Mouse (Mus musculus): ENCODE data around the gene Slc38a6. TPM values are rescaled to one million over a fixed set of nuclear protein-coding genes. Genes with fewer than 3 reads are reported as not detected.

The Slc38a6 gene
- polyA plus RNA-seq, 1 experiment from 2014 or later = 8.0 TPM

GRCm38 (mm10) chr12:73304636-73305035 lies 18.1 kb downstream of the Slc38a6 start:
- no peaks in the 10 kb centered on the region for H3K36me3 ChIP-seq (ENCODE audit: control insufficient read depth, insufficient read depth, low read length)
- no peak for ATAC-seq (ENCODE audit: low FRiP score)
- WGBS = 93% methylated on average over 4 of the region's 4 CpGs

GRCm38 (mm10) chr12:73307750-73308149 lies 21.2 kb downstream of the Slc38a6 start:
- Histone ChIP-seq H3K9ac (ENCODE audit: low read length) (no peak overlapping the region), H3K4me3 (ENCODE audit: low read depth, low read length) (no peak overlapping the region), H3K4me1 (ENCODE audit: control insufficient read depth, insufficient read depth, low read length) (no peaks in the 10 kb centered on the region), H3K27me3 (ENCODE audit: control insufficient read depth, insufficient read depth, low read length) (no peaks in the 10 kb centered on the region), H3K27ac (ENCODE audit: low read depth, low read length) (no peak overlapping the region), H3K9me3 (ENCODE audit: control insufficient read depth, low read length) (no peaks in the 10 kb centered on the region), H3K36me3 (ENCODE audit: control insufficient read depth, insufficient read depth, low read length) (no peaks in the 10 kb centered on the region), H3K4me2 (no peak overlapping the region)
- DNase-seq (ENCODE audit: low spot score, missing footprints) (no peak), ATAC-seq (ENCODE audit: low FRiP score) (no peak)
- WGBS = 94% methylated on average over 4 of the region's 4 CpGs

More at GRCm38 (mm10) chr12:73304636-73305035, 18.1 kb downstream of the Slc38a6 start:
- no peak overlapping the region for H3K4me3 ChIP-seq (ENCODE audit: low read depth, low read length)
- H3K27me3 ChIP-seq (ENCODE audit: control insufficient read depth, insufficient read depth, low read length) = no peaks in the 10 kb centered on the region
- no peaks in the 10 kb centered on the region for H3K4me1 ChIP-seq (ENCODE audit: control insufficient read depth, insufficient read depth, low read length)
- no peak overlapping the region for H3K27ac ChIP-seq (ENCODE audit: low read depth, low read length)
- no peak for DNase-seq (ENCODE audit: low spot score, missing footprints)
- no peaks in the 10 kb centered on the region for H3K9me3 ChIP-seq (ENCODE audit: control insufficient read depth, low read length)
- no peak overlapping the region for H3K9ac ChIP-seq (ENCODE audit: low read length)
- H3K4me2 ChIP-seq = no peak overlapping the region

GRCm38 (mm10) chr12:73308711-73309110 lies 22.1 kb downstream of the Slc38a6 start:
- no peak overlapping the region for H3K4me3 ChIP-seq (ENCODE audit: low read depth, low read length)
- DNase-seq (ENCODE audit: low spot score, missing footprints) (no peak), ATAC-seq (ENCODE audit: low FRiP score) (no peak)
- no peak overlapping the region for H3K9ac ChIP-seq (ENCODE audit: low read length)
- H3K4me1 ChIP-seq (ENCODE audit: control insufficient read depth, insufficient read depth, low read length) = no peaks in the 10 kb centered on the region
- H3K9me3 ChIP-seq (ENCODE audit: control insufficient read depth, low read length) = no peaks in the 10 kb centered on the region
- H3K27me3 ChIP-seq (ENCODE audit: control insufficient read depth, insufficient read depth, low read length) = no peaks in the 10 kb centered on the region
- no peaks in the 10 kb centered on the region for H3K36me3 ChIP-seq (ENCODE audit: control insufficient read depth, insufficient read depth, low read length)
- 95% methylated on average over 2 of the region's 2 CpGs for WGBS
- no peak overlapping the region for H3K4me2 ChIP-seq
- no peak overlapping the region for H3K27ac ChIP-seq (ENCODE audit: low read depth, low read length)

GRCm38 (mm10) chr12:73317706-73318686 lies 31.4 kb downstream of the Slc38a6 start:
- WGBS = 91% methylated on average over 7 of the region's 7 CpGs

GRCm38 (mm10) chr12:73324180-73324586 lies 37.6 kb downstream of the Slc38a6 start:
- Histone ChIP-seq H3K27me3 (ENCODE audit: control insufficient read depth, insufficient read depth, low read length) (no peaks in the 10 kb centered on the region), H3K4me1 (ENCODE audit: control insufficient read depth, insufficient read depth, low read length) (peaks cover 2% of the 10 kb centered on the region; the same call in 1 of the 2 replicates), H3K36me3 (ENCODE audit: control insufficient read depth, insufficient read depth, low read length) (no peaks in the 10 kb centered on the region), H3K9me3 (ENCODE audit: control insufficient read depth, low read length) (no peaks in the 10 kb centered on the region), H3K4me3 (ENCODE audit: low read depth, low read length) (no peak overlapping the region), H3K9ac (ENCODE audit: low read length) (no peak overlapping the region), H3K27ac (ENCODE audit: low read depth, low read length) (no peak overlapping the region), H3K4me2 (no peak overlapping the region)
- DNase-seq (ENCODE audit: low spot score, missing footprints) (no peak), ATAC-seq (ENCODE audit: low FRiP score) (no peak)
- WGBS = 93% methylated on average over 8 of the region's 8 CpGs

More at GRCm38 (mm10) chr12:73317706-73318686, 31.4 kb downstream of the Slc38a6 start:
- DNase-seq (ENCODE audit: low spot score, missing footprints) (no peak), ATAC-seq (ENCODE audit: low FRiP score) (no peak)
- no peak overlapping the region for H3K4me3 ChIP-seq (ENCODE audit: low read depth, low read length)
- no peak overlapping the region for H3K27ac ChIP-seq (ENCODE audit: low read depth, low read length)
- H3K4me1 ChIP-seq (ENCODE audit: control insufficient read depth, insufficient read depth, low read length) = peaks cover 2% of the 10 kb centered on the region; the same call in 1 of the 2 replicates
- H3K36me3 ChIP-seq (ENCODE audit: control insufficient read depth, insufficient read depth, low read length) = no peaks in the 10 kb centered on the region
- no peak overlapping the region for H3K4me2 ChIP-seq
- no peaks in the 10 kb centered on the region for H3K27me3 ChIP-seq (ENCODE audit: control insufficient read depth, insufficient read depth, low read length)
- no peaks in the 10 kb centered on the region for H3K9me3 ChIP-seq (ENCODE audit: control insufficient read depth, low read length)
- no peak overlapping the region for H3K9ac ChIP-seq (ENCODE audit: low read length)

GRCm38 (mm10) chr12:73324742-73325141 lies 38.2 kb downstream of the Slc38a6 start:
- no peak overlapping the region for H3K9ac ChIP-seq (ENCODE audit: low read length)
- DNase-seq (ENCODE audit: low spot score, missing footprints) = no peak
- no peaks in the 10 kb centered on the region for H3K9me3 ChIP-seq (ENCODE audit: control insufficient read depth, low read length)
- no peaks in the 10 kb centered on the region for H3K36me3 ChIP-seq (ENCODE audit: control insufficient read depth, insufficient read depth, low read length)
- no peak for ATAC-seq (ENCODE audit: low FRiP score)
- WGBS = 88% methylated on average over 1 of the region's 1 CpGs
- H3K4me3 ChIP-seq (ENCODE audit: low read depth, low read length) = no peak overlapping the region
- no peak overlapping the region for H3K4me2 ChIP-seq
- H3K27me3 ChIP-seq (ENCODE audit: control insufficient read depth, insufficient read depth, low read length) = no peaks in the 10 kb centered on the region
- H3K27ac ChIP-seq (ENCODE audit: low read depth, low read length) = no peak overlapping the region
- peaks cover 2% of the 10 kb centered on the region; the same call in 1 of the 2 replicates for H3K4me1 ChIP-seq (ENCODE audit: control insufficient read depth, insufficient read depth, low read length)

GRCm38 (mm10) chr12:73325181-73325580 lies 38.6 kb downstream of the Slc38a6 start:
- H3K4me2 ChIP-seq = no peak overlapping the region
- ATAC-seq (ENCODE audit: low FRiP score) (no peak), DNase-seq (ENCODE audit: low spot score, missing footprints) (no peak)
- no peak overlapping the region for H3K27ac ChIP-seq (ENCODE audit: low read depth, low read length)
- 79% methylated on average over 2 of the region's 2 CpGs for WGBS
- H3K4me3 ChIP-seq (ENCODE audit: low read depth, low read length) = no peak overlapping the region
- no peak overlapping the region for H3K9ac ChIP-seq (ENCODE audit: low read length)
- no peaks in the 10 kb centered on the region for H3K36me3 ChIP-seq (ENCODE audit: control insufficient read depth, insufficient read depth, low read length)
- H3K9me3 ChIP-seq (ENCODE audit: control insufficient read depth, low read length) = no peaks in the 10 kb centered on the region
- H3K27me3 ChIP-seq (ENCODE audit: control insufficient read depth, insufficient read depth, low read length) = no peaks in the 10 kb centered on the region
- peaks cover 2% of the 10 kb centered on the region; the same call in 1 of the 2 replicates for H3K4me1 ChIP-seq (ENCODE audit: control insufficient read depth, insufficient read depth, low read length)

GRCm38 (mm10) chr12:73325617-73326016 lies 39.0 kb downstream of the Slc38a6 start:
- Histone ChIP-seq H3K36me3 (ENCODE audit: control insufficient read depth, insufficient read depth, low read length) (no peaks in the 10 kb centered on the region), H3K4me2 (no peak overlapping the region), H3K27me3 (ENCODE audit: control insufficient read depth, insufficient read depth, low read length) (no peaks in the 10 kb centered on the region), H3K27ac (ENCODE audit: low read depth, low read length) (no peak overlapping the region), H3K9me3 (ENCODE audit: control insufficient read depth, low read length) (no peaks in the 10 kb centered on the region), H3K9ac (ENCODE audit: low read length) (no peak overlapping the region), H3K4me3 (ENCODE audit: low read depth, low read length) (no peak overlapping the region), H3K4me1 (ENCODE audit: control insufficient read depth, insufficient read depth, low read length) (peaks cover 2% of the 10 kb centered on the region; the same call in 1 of the 2 replicates)
- WGBS = 57% methylated on average over 4 of the region's 4 CpGs
- DNase-seq (ENCODE audit: low spot score, missing footprints) (no peak), ATAC-seq (ENCODE audit: low FRiP score) (no peak)

- H3K4me1 ChIP-seq (ENCODE audit: control insufficient read depth, insufficient read depth, low read length) = no peaks in the 10 kb centered on the region; the same call in 1 of the 2 replicates
- no peaks in the 10 kb centered on the region for H3K9me3 ChIP-seq (ENCODE audit: control insufficient read depth, low read length)
- DNase-seq (ENCODE audit: low spot score, missing footprints) = no peak
- 65% methylated on average over 3 of the region's 3 CpGs for WGBS
- no peak for ATAC-seq (ENCODE audit: low FRiP score)
- no peaks in the 10 kb centered on the region for H3K27me3 ChIP-seq (ENCODE audit: control insufficient read depth, insufficient read depth, low read length)
- no peak overlapping the region for H3K27ac ChIP-seq (ENCODE audit: low read depth, low read length)
- no peak overlapping the region for H3K9ac ChIP-seq (ENCODE audit: low read length)
- no peak overlapping the region for H3K4me2 ChIP-seq
- H3K36me3 ChIP-seq (ENCODE audit: control insufficient read depth, insufficient read depth, low read length) = no peaks in the 10 kb centered on the region
- H3K4me3 ChIP-seq (ENCODE audit: low read depth, low read length) = no peak overlapping the region
Measured at GRCm38 (mm10) chr12:73327381-73327780, 40.8 kb downstream of the Slc38a6 start.
